Mouse (Mus musculus) MEL (cell line): ENCODE measurements around the gene Vangl1.

Experiments used
- EP300 ChIP-seq, 2 experiments: IDR thresholded peaks; 2 replicates each; pipeline ENCODE4 v1.6.1; 2011; ENCODE audit warnings: improper control_type of control experiment in 2 of 2, low read length in 2 of 2, low read depth in 1 of 2, mild to moderate bottlenecking in 1 of 2
- HCFC1 ChIP-seq: IDR thresholded peaks from 2 replicates; pipeline ENCODE4 v1.6.1; 2012; ENCODE audit warnings: low read depth, mild to moderate bottlenecking, inconsistent platforms, low read length, improper control_type of control experiment, moderate library complexity
- MEF2A ChIP-seq: IDR thresholded peaks from 2 replicates; pipeline ENCODE4 v1.6.1; 2014; ENCODE audit warnings: low read depth, mild to moderate bottlenecking, inconsistent platforms, low read length, improper control_type of control experiment; ENCODE audit not compliant: poor library complexity, insufficient replicate concordance, severe bottlenecking; ENCODE audit errors: extremely low read depth
- POLR2A ChIP-seq, 2 experiments: IDR thresholded peaks; 2 replicates each; pipeline ENCODE4 v1.6.1; 2011 to 2012; ENCODE audit warnings: low read length in 2 of 2, mild to moderate bottlenecking in 2 of 2, control low read depth in 1 of 2, improper control_type of control experiment in 1 of 2, low read depth in 1 of 2, moderate library complexity in 1 of 2; ENCODE audit not compliant: control insufficient read depth in 1 of 2, insufficient read depth in 1 of 2, poor library complexity in 1 of 2
- SMC3 ChIP-seq: IDR thresholded peaks from 2 replicates; pipeline ENCODE4 v1.6.1; 2011; ENCODE audit warnings: low read depth, low read length, improper control_type of control experiment
- USF2 ChIP-seq, 2 experiments: IDR thresholded peaks; 2 replicates each; pipeline ENCODE4 v1.6.1; 2011 to 2012; ENCODE audit warnings: improper control_type of control experiment in 2 of 2, low read length in 2 of 2, borderline replicate concordance in 1 of 2, inconsistent platforms in 1 of 2, low read depth in 1 of 2, mild to moderate bottlenecking in 1 of 2; ENCODE audit not compliant: insufficient read depth in 1 of 2
- ZC3H11A ChIP-seq: IDR thresholded peaks from 2 replicates; pipeline ENCODE4 v1.6.1; 2012; ENCODE audit warnings: low read depth, mild to moderate bottlenecking, inconsistent platforms, low read length, improper control_type of control experiment
- ZMIZ1 ChIP-seq: IDR thresholded peaks from 2 replicates; pipeline ENCODE4 v1.6.1; 2012; ENCODE audit warnings: low read depth, mild to moderate bottlenecking, inconsistent platforms, low read length, improper control_type of control experiment, moderate library complexity

DNA sequence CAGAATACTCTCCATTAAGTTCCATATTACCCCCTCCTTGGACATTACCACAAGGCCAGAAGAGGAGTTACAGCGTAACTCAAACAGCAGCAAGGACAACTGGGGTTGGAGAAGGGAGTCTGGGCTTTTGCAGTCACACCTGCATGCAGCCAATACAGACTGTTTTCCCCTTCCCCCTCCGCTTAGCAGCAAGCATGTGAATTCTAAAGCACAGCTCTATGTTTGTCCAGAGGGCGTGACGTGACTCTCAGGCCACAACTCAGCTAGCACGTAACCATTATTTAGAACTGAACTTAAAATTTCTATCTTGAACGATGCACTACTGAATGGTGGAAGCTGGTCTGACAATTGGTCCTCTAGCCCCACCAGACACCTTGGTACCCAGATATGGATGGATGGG lies 63.9 kb downstream of the Vangl1 start:
- no peak for TF ChIP-seq HCFC1
- TF ChIP-seq ZMIZ1 = no peak
- TF ChIP-seq POLR2A (IDR thresholded peaks at IDR 0.05; ENCODE audit: control insufficient read depth in 1 of 2, insufficient read depth in 1 of 2, low read depth in 1 of 2, low read length in 2 of 2, poor library complexity in 1 of 2) = no peak
- TF ChIP-seq ZC3H11A = no peak
- TF ChIP-seq USF2 (IDR thresholded peaks at IDR 0.05; ENCODE audit: borderline replicate concordance in 1 of 2, insufficient read depth in 1 of 2, low read depth in 1 of 2, low read length in 2 of 2) = no peak
- TF ChIP-seq MEF2A = no peak
- no peak for TF ChIP-seq EP300 (IDR thresholded peaks at IDR 0.05; ENCODE audit: low read depth in 1 of 2, low read length in 2 of 2)
- TF ChIP-seq SMC3 = no peak
